Mouse (Mus musculus): ENCODE data around the gene Gtf3c3. TPM values are rescaled to one million over a fixed set of nuclear protein-coding genes. Genes with fewer than 3 reads are reported as not detected.

The Gtf3c3 gene
- polyA plus RNA-seq, 1 experiment = 7.4 TPM

Other genes with a start within 250 kb of the Gtf3c3 start
- 1.2 TPM in 2 replicates for gene Hecw2, start 243.8 kb downstream of the Gtf3c3 start, polyA plus RNA-seq (2012; rRNA removed)
- 0.06 and 0.14 TPM in 2 replicates for gene Ccdc150, start 188.3 kb downstream of the Gtf3c3 start, polyA plus RNA-seq (2012; rRNA removed)
- gene Pgap1, start 118.7 kb upstream of the Gtf3c3 start, polyA plus RNA-seq (2012; rRNA removed) = 7.3 and 7.8 TPM in 2 replicates

All from gonadal fat pad, adult 2 months (tissue).